In the genomic region with DNA sequence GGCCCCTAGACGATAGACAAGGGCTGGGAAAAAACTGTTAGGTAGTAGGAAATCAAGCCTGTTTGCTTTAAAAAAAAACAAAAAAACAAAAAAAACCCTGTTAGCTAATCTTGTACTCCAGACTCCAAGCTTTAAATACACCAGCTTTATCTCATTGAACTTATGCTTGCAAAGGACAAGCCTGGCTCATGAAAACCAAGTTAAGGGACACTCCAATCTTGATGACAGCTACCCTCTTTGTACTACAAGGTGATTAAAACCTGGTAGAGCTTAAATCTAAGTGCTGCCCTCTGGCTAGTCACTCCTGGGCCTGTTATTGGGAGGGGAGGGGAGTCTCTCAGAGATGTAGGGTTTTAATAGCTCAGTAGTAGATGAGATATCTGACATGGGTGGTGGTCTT, we compare ENCODE assay signal across 1 mouse cellular context.
A peak's percentile ranks its signal among the peaks of the same experiment; 100 is the strongest.
TF ChIP-seq lines count a peak whose summit lies in the region.

No protein-coding gene starts in this region.

TF ChIP-seq in MEL, 35 proteins besides CTCF, POLR2A, EP300 and RAD21 (continued from another document):
- TF ChIP-seq TCF12 (IDR thresholded peaks at IDR 0.05; ENCODE audit: low read depth, low read length), result peak; percentile 42; the same call in 1 of the 2 replicates
- no peak for TF ChIP-seq MAFK (IDR thresholded peaks at IDR 0.05; ENCODE audit: borderline replicate concordance, low read depth, low read length)
